Mouse (Mus musculus) 3134 (cell line): ENCODE results near the gene Hbq1a.
A peak's percentile ranks its signal among the peaks of the same experiment; 100 is the strongest.
"Not testable (repeated sequence)": the region's sequence is repeated elsewhere in the genome, so short reads cannot be mapped to it uniquely, and the experiment has no call there.

Experiments used
- DNase-seq: peaks from one replicate; pipeline ENCODE4 v3.0.0-alpha.2; 2011; ENCODE audit warnings: low spot score; ENCODE audit not compliant: insufficient read length; ENCODE audit errors: extremely low read depth

Hbq1a gene

GRCm38 (mm10) chr11:32299865-32300264 is at the start of gene Hbq1a:
TSS of gene Hbq1a (plus strand) at chr11:32300069.
- not testable (repeated sequence) for DNase-seq

GRCm38 (mm10) chr11:32250880-32251763 is 48.7 kb upstream of the Hbq1a start:
- DNase-seq: no peak

- DNase-seq: no peak
Measured at GRCm38 (mm10) chr11:32253121-32253520, 46.7 kb upstream of the Hbq1a start.

GRCm38 (mm10) chr11:32256146-32256545 is 43.7 kb upstream of the Hbq1a start:
- no peak for DNase-seq

GRCm38 (mm10) chr11:32256566-32256965 is 43.3 kb upstream of the Hbq1a start:
- no peak for DNase-seq

- no peak for DNase-seq
Measured at GRCm38 (mm10) chr11:32262674-32263415, 37.0 kb upstream of the Hbq1a start.

GRCm38 (mm10) chr11:32265117-32265738 is 34.6 kb upstream of the Hbq1a start:
- DNase-seq: no peak

GRCm38 (mm10) chr11:32266194-32266593 is 33.7 kb upstream of the Hbq1a start:
- DNase-seq: no peak

- no peak for DNase-seq
Measured at GRCm38 (mm10) chr11:32266776-32267175, 33.1 kb upstream of the Hbq1a start.

- DNase-seq: peak; percentile 95
Measured at GRCm38 (mm10) chr11:32267188-32267884, 32.5 kb upstream of the Hbq1a start, which contains the start of gene Nprl3. TSS of gene Nprl3 (minus strand) at chr11:32267707.

GRCm38 (mm10) chr11:32267964-32268363 is 31.9 kb upstream of the Hbq1a start:
- peak; percentile 32 for DNase-seq

- no peak for DNase-seq
Measured at GRCm38 (mm10) chr11:32268952-32269351, 30.9 kb upstream of the Hbq1a start.

GRCm38 (mm10) chr11:32271178-32271577 is 28.7 kb upstream of the Hbq1a start:
- peak; percentile 27 for DNase-seq

- no peak for DNase-seq
Measured at GRCm38 (mm10) chr11:32276347-32276746, 23.5 kb upstream of the Hbq1a start, which contains the start of gene Hba-x. TSS of gene Hba-x (plus strand) at chr11:32276400.

GRCm38 (mm10) chr11:32277736-32278457 is 22.0 kb upstream of the Hbq1a start:
- DNase-seq: no peak

GRCm38 (mm10) chr11:32278458-32278957 is 21.4 kb upstream of the Hbq1a start:
- DNase-seq: no peak

- no peak for DNase-seq
Measured at GRCm38 (mm10) chr11:32280646-32281045, 19.2 kb upstream of the Hbq1a start.

- no peak for DNase-seq
Measured at GRCm38 (mm10) chr11:32281416-32282144, 18.3 kb upstream of the Hbq1a start.
